Mouse (Mus musculus) C2C12 (cell line): ENCODE data around the gene Naa10. TPM values are rescaled to one million over a fixed set of nuclear protein-coding genes. Genes with fewer than 3 reads are reported as not detected.
A peak's percentile ranks its signal among the peaks of the same experiment; 100 is the strongest.

Source experiments
- H3K27me3 ChIP-seq: one replicate; pipeline ENCODE4 v1.6.1; 2011; ENCODE audit not compliant: control insufficient read depth, insufficient read depth, insufficient read length
- H3K36me3 ChIP-seq: one replicate; pipeline ENCODE4 v1.6.1; 2011; ENCODE audit not compliant: control insufficient read depth, insufficient read depth
- H3K4me3 ChIP-seq: one replicate; pipeline ENCODE4 v1.5.1; 2011; ENCODE audit warnings: mild to moderate bottlenecking, control low read depth; ENCODE audit not compliant: poor library complexity, insufficient read depth, severe bottlenecking
- H3K79me2 ChIP-seq: one replicate; pipeline ENCODE4 v1.6.1; 2011; ENCODE audit not compliant: control insufficient read depth, insufficient read depth
- H3K79me3 ChIP-seq: one replicate; pipeline ENCODE4 v1.6.1; 2011; ENCODE audit warnings: low read depth, control low read depth
- H3ac ChIP-seq: one replicate; pipeline ENCODE3; 2011; ENCODE audit warnings: low read depth; ENCODE audit not compliant: control insufficient read depth, insufficient read length
- CEBPB ChIP-seq: IDR thresholded peaks from one replicate; pipeline ENCODE4 v1.6.1; 2011; ENCODE audit warnings: low read depth, mild to moderate bottlenecking, control low read depth, moderate library complexity
- CTCF ChIP-seq: IDR thresholded peaks from one replicate; pipeline ENCODE4 v1.5.1; 2011; ENCODE audit not compliant: control insufficient read depth, insufficient read depth, insufficient read length
- FOSL1 ChIP-seq: IDR thresholded peaks from one replicate; pipeline ENCODE4 v1.8.0; 2011; ENCODE audit warnings: mild to moderate bottlenecking, low read length; ENCODE audit not compliant: poor library complexity, insufficient read depth, severe bottlenecking
- MAX ChIP-seq: IDR thresholded peaks from one replicate; pipeline ENCODE4 v1.6.1; 2011; ENCODE audit warnings: mild to moderate bottlenecking, control low read depth
- MYOD1 ChIP-seq: IDR thresholded peaks from one replicate; pipeline ENCODE4 v1.6.1; 2011; ENCODE audit warnings: low read depth; ENCODE audit not compliant: control insufficient read depth, insufficient read length
- MYOG ChIP-seq: IDR thresholded peaks from one replicate; pipeline ENCODE4 v1.6.1; 2011; ENCODE audit not compliant: control insufficient read depth, insufficient read length; ENCODE audit errors: extremely low read depth
- USF1 ChIP-seq: IDR thresholded peaks from one replicate; pipeline ENCODE4 v1.6.1; 2011; ENCODE audit warnings: low read depth, mild to moderate bottlenecking, control low read depth, moderate library complexity
- polyA plus RNA-seq: library from polyadenylated mRNA; unstranded; fragments of >200 nt; fragmentation: generic; extraction: Trizol; gene quantifications from one replicate; pipeline ENCODE4 v1.2.1, GENCODE M21; 2012; ENCODE audit warnings: missing spikeins

Gene Naa10
- polyA plus RNA-seq, 1 experiment: 165 TPM

- H3K36me3 ChIP-seq: peaks cover 22% of the 10 kb centered on the region
- no peaks in the 10 kb centered on the region for H3K27me3 ChIP-seq
- H3K79me3 ChIP-seq: peaks cover 42% of the 10 kb centered on the region
- H3ac ChIP-seq: peak within 1 kb of the TSS; percentile 98
- H3K4me3 ChIP-seq: peak within 1 kb of the TSS; percentile 61
- H3K79me2 ChIP-seq: peaks cover 52% of the 10 kb centered on the region
- TF ChIP-seq CEBPB: no peak
- TF ChIP-seq MYOG: no peak
- TF ChIP-seq MYOD1: no peak
- TF ChIP-seq MAX: no peak
- no peak for TF ChIP-seq FOSL1
- TF ChIP-seq CTCF: no peak
- no peak for TF ChIP-seq USF1
Observed at GRCm38 (mm10) chrX:73966248-73967176, 44.8 kb upstream of the Naa10 start, which contains the start of gene Hcfc1. TSS of gene Hcfc1 (minus strand) at chrX:73966357.

GRCm38 (mm10) chrX:73965307-73965706 is 43.6 kb upstream of the Naa10 start:
- Histone ChIP-seq H3K36me3 (peaks cover 34% of the 10 kb centered on the region), H3ac (peak overlapping the region; percentile 93), H3K4me3 (peak overlapping the region; percentile 61), H3K79me3 (peaks cover 53% of the 10 kb centered on the region), H3K27me3 (no peaks in the 10 kb centered on the region), H3K79me2 (peaks cover 64% of the 10 kb centered on the region)
- TF ChIP-seq MYOG (no peak), CEBPB (no peak), FOSL1 (no peak), CTCF (no peak), USF1 (no peak), MYOD1 (no peak), MAX (no peak)

GRCm38 (mm10) chrX:73964363-73964762 is 42.6 kb upstream of the Naa10 start:
- H3K27me3 ChIP-seq: no peaks in the 10 kb centered on the region
- H3K79me2 ChIP-seq: peaks cover 72% of the 10 kb centered on the region
- H3K36me3 ChIP-seq: peaks cover 44% of the 10 kb centered on the region
- peaks cover 61% of the 10 kb centered on the region for H3K79me3 ChIP-seq
- TF ChIP-seq CEBPB: no peak
- no peak for TF ChIP-seq MYOG
- TF ChIP-seq MYOD1: no peak
- TF ChIP-seq USF1: no peak
- TF ChIP-seq MAX: no peak
- TF ChIP-seq FOSL1: no peak
- TF ChIP-seq CTCF: no peak
- H3K4me3 ChIP-seq: peak overlapping the region; percentile 61
- H3ac ChIP-seq: peak overlapping the region; percentile 63

GRCm38 (mm10) chrX:73954988-73955387 is 33.2 kb upstream of the Naa10 start:
- no peak for TF ChIP-seq MAX
- TF ChIP-seq CEBPB: no peak
- no peak for TF ChIP-seq MYOD1
- TF ChIP-seq USF1: no peak
- TF ChIP-seq FOSL1: no peak
- no peak for TF ChIP-seq MYOG
- TF ChIP-seq CTCF: no peak
- Histone ChIP-seq H3ac (no peak overlapping the region), H3K4me3 (no peak overlapping the region), H3K27me3 (no peaks in the 10 kb centered on the region), H3K36me3 (peaks cover 73% of the 10 kb centered on the region), H3K79me3 (peaks cover 6% of the 10 kb centered on the region), H3K79me2 (peaks cover 21% of the 10 kb centered on the region)

DNA sequence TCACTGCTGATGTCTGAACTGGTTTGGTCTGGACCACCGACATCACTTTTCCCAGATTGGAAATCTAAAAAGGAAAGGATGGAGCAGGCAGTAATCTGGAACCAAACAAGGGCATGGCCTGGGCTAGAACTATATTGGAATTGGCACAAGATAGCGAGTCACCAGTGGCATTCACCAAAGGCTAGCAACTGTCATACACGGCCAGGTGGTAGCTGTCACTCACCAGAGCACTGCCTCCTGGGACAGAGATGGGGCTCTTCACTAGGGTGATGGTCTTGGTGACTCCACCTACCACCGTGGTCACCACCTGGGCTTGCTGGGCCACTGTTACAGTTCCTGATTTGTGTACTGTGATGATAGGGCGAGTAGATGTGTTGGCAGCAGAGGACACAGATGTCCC is 30.9 kb upstream of the Naa10 start:
- TF ChIP-seq MYOG (no peak), CEBPB (no peak), CTCF (no peak), MYOD1 (no peak), FOSL1 (no peak), MAX (no peak), USF1 (no peak)
- Histone ChIP-seq H3K4me3 (no peak overlapping the region), H3ac (no peak overlapping the region), H3K79me2 (no peaks in the 10 kb centered on the region), H3K79me3 (no peaks in the 10 kb centered on the region), H3K27me3 (no peaks in the 10 kb centered on the region), H3K36me3 (peaks cover 62% of the 10 kb centered on the region)
